Mouse (Mus musculus) intestine, embryonic 16.5 days (tissue): ENCODE measurements around the gene Mrgprx1. TPM values are rescaled to one million over a fixed set of nuclear protein-coding genes. Genes with fewer than 3 reads are reported as not detected.

Source experiments
- polyA plus RNA-seq: library from polyadenylated mRNA; unstranded; fragments of >200 nt; fragmentation: Nextera tagmentation; extraction: Ambion mirVana; gene quantifications from 2 replicates; pipeline ENCODE4 v1.2.1, GENCODE M21; 2015

The Mrgprx1 gene
- polyA plus RNA-seq, 1 experiment from 2014 or later: not detected

Other genes starting within 250 kb of the Mrgprx1 start
- not detected in 2 replicates for gene Mrgpra4, start 45.5 kb downstream of the Mrgprx1 start, polyA plus RNA-seq
- not detected in 2 replicates for gene Mrgprb5, start 141.4 kb upstream of the Mrgprx1 start, polyA plus RNA-seq
- gene Mrgprb4, start 171.7 kb upstream of the Mrgprx1 start, polyA plus RNA-seq: not detected in 2 replicates